Mouse (Mus musculus) midbrain, embryonic 16.5 days (tissue): ENCODE data around the gene Ctla2b. TPM values are rescaled to one million over a fixed set of nuclear protein-coding genes. Genes with fewer than 3 reads are reported as not detected.
"Not testable (repeated sequence)": the region's sequence is repeated elsewhere in the genome, so short reads cannot be mapped to it uniquely, and the experiment has no call there.

Experiments
- ATAC-seq: fragments of 200-750 bp; cut with Nextera tagmentation; 2 replicates; pipeline ENCODE4 v1.8.0; 2017; ENCODE audit warnings: moderate TSS enrichment
- H3K27ac ChIP-seq: fragments of 300-500 bp; sonication (generic); 2 replicates; pipeline ENCODE4 v1.5.1; 2014; ENCODE audit warnings: mild to moderate bottlenecking, low read length, mixed read lengths
- H3K27me3 ChIP-seq: fragments of 300-500 bp; sonication (generic); 2 replicates; pipeline ENCODE4 v1.6.1; 2014; ENCODE audit warnings: low read depth, low read length, mixed read lengths; ENCODE audit not compliant: control insufficient read depth, insufficient read depth
- H3K36me3 ChIP-seq: fragments of 300-500 bp; sonication (generic); 2 replicates; pipeline ENCODE4 v1.6.1; 2014; ENCODE audit warnings: mild to moderate bottlenecking, low read length, moderate library complexity, mixed read lengths; ENCODE audit not compliant: control insufficient read depth, insufficient read depth
- H3K4me1 ChIP-seq: fragments of 300-500 bp; sonication (generic); 2 replicates; pipeline ENCODE4 v1.6.1; 2014; ENCODE audit warnings: mild to moderate bottlenecking, low read length, mixed read lengths; ENCODE audit not compliant: control insufficient read depth, insufficient read depth
- H3K4me2 ChIP-seq: fragments of 300-500 bp; sonication (generic); 2 replicates; pipeline ENCODE4 v1.6.1; 2014; ENCODE audit warnings: mild to moderate bottlenecking, low read length, mixed read lengths
- H3K4me3 ChIP-seq: fragments of 300-500 bp; sonication (generic); 2 replicates; pipeline ENCODE4 v1.5.1; 2014; ENCODE audit warnings: low read depth, mild to moderate bottlenecking, low read length, moderate library complexity, mixed read lengths
- H3K9ac ChIP-seq: fragments of 300-500 bp; sonication (generic); 2 replicates; pipeline ENCODE4 v1.6.1; 2014; ENCODE audit warnings: low read depth, low read length, mixed read lengths
- H3K9me3 ChIP-seq: fragments of 300-500 bp; sonication (generic); replicated peaks from 2 replicates; pipeline ENCODE4 v1.6.1; 2014; ENCODE audit warnings: mild to moderate bottlenecking, low read length, mixed read lengths; ENCODE audit not compliant: control insufficient read depth, poor library complexity, severe bottlenecking
- WGBS: fragments of 180-500 bp; shearing (Covaris S2); extraction: QIAGEN DNeasy Blood & Tissue Kit; methylation state at CpG from one replicate; pipeline ENCODE4 v1.1.7; 2014; 5-methylcytosine and 5-hydroxymethylcytosine counted together
- polyA plus RNA-seq: library from polyadenylated mRNA; unstranded; fragments of >200 nt; fragmentation: Nextera tagmentation; extraction: Ambion mirVana; gene quantifications from 2 replicates; pipeline ENCODE4 v1.2.1, GENCODE M21; 2015

The Ctla2b gene
- polyA plus RNA-seq = 1.6 and 2.2 TPM in 2 replicates

DNA sequence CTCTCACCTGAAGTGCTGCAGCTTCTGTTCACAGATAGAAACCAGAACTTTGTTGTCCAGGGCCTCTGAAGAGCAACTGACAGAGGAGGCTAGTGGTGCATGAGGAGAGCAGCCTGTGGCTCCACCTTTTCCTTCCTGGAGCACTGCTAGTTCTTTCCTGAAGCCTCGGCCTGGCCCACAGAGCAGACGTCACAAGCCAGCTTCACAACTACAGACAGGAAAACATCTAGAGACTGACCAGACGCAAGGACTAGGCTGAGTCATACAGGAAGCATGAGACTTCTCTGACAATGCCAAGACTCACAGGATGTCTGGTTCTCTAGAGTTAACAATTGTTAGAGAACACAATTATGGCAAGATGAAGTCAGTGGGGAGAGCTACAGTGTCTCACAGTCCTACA lies at the start of gene Ctla2b:
Gene Ctla2b, minus strand, starts transcription at position 120 of the 400 bp plus-strand sequence.
- H3K9me3 ChIP-seq = no peaks in the 10 kb centered on the region; the same call in 1 of the 2 replicates
- no peak within 1 kb of the TSS for H3K4me3 ChIP-seq
- no peaks in the 10 kb centered on the region for H3K4me1 ChIP-seq
- H3K27ac ChIP-seq = no peak within 1 kb of the TSS
- no peak within 1 kb of the TSS for H3K9ac ChIP-seq
- 93% methylated on average over 3 of the region's 3 CpGs for WGBS
- H3K4me2 ChIP-seq = no peak within 1 kb of the TSS
- no peaks in the 10 kb centered on the region for H3K36me3 ChIP-seq
- no peak for ATAC-seq
- H3K27me3 ChIP-seq = no peaks in the 10 kb centered on the region

DNA sequence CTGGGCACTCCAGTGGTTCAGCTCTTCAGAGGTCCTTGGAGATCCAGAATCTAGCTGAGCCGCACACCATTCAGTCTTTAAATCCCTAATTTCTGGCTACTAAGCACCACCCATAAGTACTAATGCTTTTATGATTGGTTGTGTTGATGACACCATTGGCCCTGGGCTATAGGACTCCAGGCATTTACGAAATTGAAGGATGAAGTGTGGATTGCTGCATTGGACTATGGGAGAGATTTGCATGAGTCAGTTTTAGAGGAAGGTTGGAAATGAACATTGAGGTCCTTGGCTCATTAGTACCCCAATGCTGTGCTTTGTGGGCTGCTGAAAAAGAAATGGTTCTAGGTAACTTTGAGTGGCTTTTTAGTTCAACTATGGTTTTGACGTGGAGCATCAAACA lies 44.6 kb upstream of the Ctla2b start, which contains the start of gene Tpbpa:
Gene Tpbpa, minus strand, starts transcription at position 101 of the 400 bp plus-strand sequence.
- WGBS = 79% methylated on average over 3 of the region's 3 CpGs
- not testable (repeated sequence) for H3K27me3 ChIP-seq, H3K27ac ChIP-seq, H3K36me3 ChIP-seq, H3K4me2 ChIP-seq, ATAC-seq, H3K4me1 ChIP-seq, H3K9me3 ChIP-seq, H3K4me3 ChIP-seq, H3K9ac ChIP-seq

DNA sequence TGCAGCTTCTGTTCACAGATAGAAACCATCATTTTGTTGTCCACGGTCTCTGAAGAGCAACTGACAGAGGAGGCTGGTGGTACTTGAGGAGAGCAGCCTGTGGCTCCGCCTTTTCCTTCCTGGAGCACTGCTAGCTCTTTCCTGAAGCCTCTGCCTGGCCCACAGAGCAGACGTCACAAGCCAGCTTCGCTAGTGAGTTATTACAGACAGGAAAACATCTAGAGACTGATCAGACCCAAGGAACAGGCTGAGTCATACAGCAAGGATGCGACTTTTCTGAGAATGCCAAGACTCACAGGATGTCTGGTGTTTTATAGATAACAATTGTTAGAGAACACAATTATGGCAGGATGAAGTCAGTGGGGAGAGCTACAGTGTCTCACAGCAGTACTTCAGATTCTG lies 39.3 kb upstream of the Ctla2b start, which contains the start of the genes Gm49391 and Ctla2a:
Gene Gm49391, minus strand, starts transcription at position 72 of the 402 bp plus-strand sequence.
Gene Ctla2a, minus strand, starts transcription at position 126 of the 402 bp plus-strand sequence.
- 66% methylated on average over 5 of the region's 5 CpGs for WGBS
- Histone ChIP-seq H3K27ac (no peak within 1 kb of the TSS), H3K9ac (no peak within 1 kb of the TSS), H3K27me3 (no peaks in the 10 kb centered on the region), H3K36me3 (no peaks in the 10 kb centered on the region), H3K4me2 (no peak within 1 kb of the TSS), H3K4me3 (no peak within 1 kb of the TSS), H3K4me1 (no peaks in the 10 kb centered on the region), H3K9me3 (peaks cover 4% of the 10 kb centered on the region; the same call in 1 of the 2 replicates)
- no peak for ATAC-seq

GRCm38 (mm10) chr13:60935490-60935889 lies 38.2 kb upstream of the Ctla2b start, which contains the start of gene Gm49393:
Gene Gm49393, minus strand, starts transcription at chr13:60935590.
- WGBS = 55% methylated on average over 2 of the region's 2 CpGs
- not testable (repeated sequence) for ATAC-seq, H3K36me3 ChIP-seq

DNA sequence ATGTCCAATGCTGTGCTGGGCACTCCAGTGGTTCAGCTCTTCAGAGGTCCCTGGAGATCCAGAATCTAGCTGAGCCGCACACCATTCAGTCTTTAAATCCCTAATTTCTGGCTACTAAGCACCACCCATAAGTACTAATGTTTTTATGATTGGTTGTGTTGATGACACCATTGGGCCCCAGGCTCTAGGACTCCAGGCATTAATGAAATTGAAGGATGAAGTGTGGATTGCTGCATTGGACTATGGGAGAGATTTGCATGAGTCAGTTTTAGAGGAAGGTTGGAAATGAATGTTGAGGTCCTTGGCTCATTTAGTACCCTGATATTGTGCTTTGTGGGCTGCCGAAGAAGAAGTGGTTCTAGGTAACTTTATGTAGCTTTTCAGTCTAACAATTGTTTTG lies 7.5 kb upstream of the Ctla2b start, which contains the start of gene Tpbpb:
Gene Tpbpb, minus strand, starts transcription at position 101 of the 400 bp plus-strand sequence.
- H3K4me3 ChIP-seq, ATAC-seq, H3K4me1 ChIP-seq, H3K9me3 ChIP-seq, H3K36me3 ChIP-seq, H3K4me2 ChIP-seq, H3K27ac ChIP-seq, H3K27me3 ChIP-seq, H3K9ac ChIP-seq: not testable (repeated sequence)
- 83% methylated on average over 2 of the region's 2 CpGs for WGBS

More at GRCm38 (mm10) chr13:60935490-60935889, 38.2 kb upstream of the Ctla2b start, which contains the start of gene Gm49393:
- H3K4me1 ChIP-seq, H3K4me2 ChIP-seq, H3K4me3 ChIP-seq, H3K9me3 ChIP-seq, H3K27ac ChIP-seq, H3K27me3 ChIP-seq, H3K9ac ChIP-seq: not testable (repeated sequence)

DNA sequence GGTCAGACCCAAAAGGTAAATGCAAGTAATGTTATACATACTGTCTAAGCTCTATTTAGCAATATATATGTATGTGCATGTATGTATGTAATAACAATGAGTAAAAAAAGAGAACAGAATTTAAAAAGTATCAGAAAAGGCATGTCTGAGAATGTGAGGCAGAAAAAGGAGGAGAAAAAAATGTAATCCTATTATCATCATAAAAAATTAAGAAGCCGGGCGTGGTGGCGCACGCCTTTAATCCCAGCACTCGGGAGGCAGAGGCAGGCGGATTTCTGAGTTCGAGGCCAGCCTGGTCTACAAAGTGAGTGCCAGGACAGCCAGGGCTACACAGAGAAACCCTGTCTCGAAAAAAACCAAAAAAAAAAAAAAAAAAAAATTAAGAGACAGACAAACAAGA lies 453 bp downstream of the Ctla2b start, which contains the start of gene Gm49392:
Gene Gm49392, minus strand, starts transcription at position 101 of the 400 bp plus-strand sequence.
- not testable (repeated sequence) for H3K4me1 ChIP-seq, ATAC-seq, H3K4me3 ChIP-seq, H3K27ac ChIP-seq, H3K4me2 ChIP-seq, H3K9ac ChIP-seq, H3K36me3 ChIP-seq, H3K27me3 ChIP-seq, H3K9me3 ChIP-seq
- 86% methylated on average over 7 of the region's 8 CpGs for WGBS

DNA sequence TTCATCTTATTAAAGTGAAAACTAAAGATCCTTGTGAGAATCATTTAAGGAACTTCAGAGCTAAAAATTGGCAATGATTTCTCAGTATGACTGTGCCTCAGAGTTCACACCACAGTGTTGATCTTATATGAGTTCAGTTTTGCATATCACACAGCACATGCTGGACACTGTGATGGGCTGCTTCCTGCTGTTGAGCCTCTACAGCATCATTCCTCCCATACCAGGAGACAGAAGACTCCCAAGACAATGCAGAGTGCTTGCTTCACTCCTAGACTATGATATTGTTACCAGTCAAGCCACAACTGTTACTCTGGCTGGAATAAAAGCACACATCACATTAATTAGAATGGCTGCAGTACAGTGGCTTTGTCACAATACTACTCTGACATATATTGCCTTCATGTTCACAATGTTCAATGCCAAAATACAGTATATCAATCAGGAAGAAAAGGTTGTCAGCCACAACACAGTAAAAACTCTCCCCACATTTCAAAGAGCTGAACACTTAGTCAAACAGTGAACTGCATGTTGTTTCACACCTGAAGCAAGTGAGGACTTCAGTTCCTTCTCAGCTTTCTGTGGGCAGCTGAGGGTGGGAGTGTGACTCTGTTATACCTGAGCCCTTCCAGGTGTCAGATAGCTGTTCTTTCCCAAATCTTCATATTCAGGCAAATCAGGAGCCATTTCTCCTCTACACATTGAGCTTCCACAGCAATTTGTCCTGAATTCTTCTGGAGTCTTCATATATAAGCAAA lies 1.7 kb downstream of the Ctla2b start:
- no peak overlapping the region for H3K27ac ChIP-seq
- H3K27me3 ChIP-seq = no peaks in the 10 kb centered on the region
- H3K36me3 ChIP-seq = no peaks in the 10 kb centered on the region
- no peak overlapping the region for H3K4me2 ChIP-seq
- no peaks in the 10 kb centered on the region for H3K4me1 ChIP-seq
- no peak overlapping the region for H3K4me3 ChIP-seq
- no peak for ATAC-seq
- H3K9ac ChIP-seq = no peak overlapping the region
- H3K9me3 ChIP-seq = no peaks in the 10 kb centered on the region

DNA sequence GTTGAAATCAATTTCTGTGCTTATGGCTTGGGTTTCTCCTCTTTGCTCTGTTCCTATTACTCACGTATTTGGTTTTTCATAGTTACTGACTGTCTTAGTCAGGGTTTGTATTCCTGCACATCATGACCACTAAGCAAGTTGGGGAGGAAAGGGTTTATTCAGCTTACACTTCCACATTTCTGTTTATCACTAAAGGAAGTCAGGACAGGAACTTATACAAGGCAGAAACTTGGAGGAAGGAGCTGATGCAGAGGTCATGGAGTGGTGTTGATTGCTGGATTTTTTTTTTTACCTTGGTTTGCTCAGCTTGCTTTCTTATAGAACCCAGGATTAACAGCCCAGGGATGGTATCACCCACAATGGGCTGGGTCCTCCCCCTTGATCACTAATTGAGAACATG lies 4.9 kb downstream of the Ctla2b start:
- H3K9me3 ChIP-seq = no peaks in the 10 kb centered on the region

DNA sequence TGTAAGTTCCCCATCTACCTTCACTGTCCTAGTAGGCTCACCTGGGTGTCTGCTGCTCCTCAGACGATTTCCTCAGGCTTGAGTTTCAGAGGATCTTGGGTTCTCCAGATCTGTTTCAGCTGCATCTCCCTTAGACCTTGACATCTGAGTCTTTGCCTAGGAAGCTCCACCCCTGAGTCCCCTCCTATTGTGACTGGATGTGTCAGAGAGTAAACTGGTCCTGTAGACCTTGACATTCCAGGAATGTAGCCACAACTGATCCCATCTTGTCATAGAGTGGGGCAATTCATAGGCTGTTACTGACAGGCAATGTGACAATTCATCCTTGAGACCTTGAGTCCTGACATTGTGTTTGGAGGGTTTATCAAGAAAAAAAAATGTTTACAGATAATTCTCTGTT lies 33.0 kb downstream of the Ctla2b start, which contains the start of gene 4930486L24Rik:
Gene 4930486L24Rik, minus strand, starts transcription at position 195 of the 400 bp plus-strand sequence.
- Histone ChIP-seq H3K4me2 (no peak within 1 kb of the TSS), H3K4me3 (no peak within 1 kb of the TSS), H3K9ac (no peak within 1 kb of the TSS), H3K36me3 (no peaks in the 10 kb centered on the region), H3K9me3 (no peaks in the 10 kb centered on the region), H3K27me3 (no peaks in the 10 kb centered on the region), H3K4me1 (no peaks in the 10 kb centered on the region), H3K27ac (no peak within 1 kb of the TSS)
- WGBS = 83% methylated on average over 1 of the region's 1 CpGs
- no peak for ATAC-seq

More for the DNA sequence above, 4.9 kb downstream of the Ctla2b start:
- Histone ChIP-seq H3K36me3 (no peaks in the 10 kb centered on the region), H3K4me2 (no peak overlapping the region), H3K4me3 (no peak overlapping the region), H3K27me3 (no peaks in the 10 kb centered on the region), H3K4me1 (no peaks in the 10 kb centered on the region), H3K9ac (no peak overlapping the region), H3K27ac (no peak overlapping the region)
- 84% methylated on average over 1 of the region's 1 CpGs for WGBS
- ATAC-seq = no peak
